Mouse (Mus musculus) small intestine, adult 2 months (tissue): ENCODE measurements around the gene Slit1. TPM values are rescaled to one million over a fixed set of nuclear protein-coding genes. Genes with fewer than 3 reads are reported as not detected.
A peak's percentile ranks its signal among the peaks of the same experiment; 100 is the strongest.

ENCODE experiments used
- H3K27ac ChIP-seq: fragments of 200-500 bp; 2 replicates; pipeline ENCODE4 v1.5.1; 2012; ENCODE audit warnings: low read depth, low read length, control low read depth, inconsistent platforms; ENCODE audit not compliant: insufficient read depth
- H3K27me3 ChIP-seq: fragments of 200-500 bp; 2 replicates; pipeline ENCODE4 v1.6.1; 2012; ENCODE audit warnings: mild to moderate bottlenecking, moderate library complexity, low read length, inconsistent platforms; ENCODE audit not compliant: control insufficient read depth, insufficient read depth
- H3K36me3 ChIP-seq: fragments of 200-500 bp; 2 replicates; pipeline ENCODE4 v1.6.1; 2012; ENCODE audit warnings: mild to moderate bottlenecking, low read length, control low read depth, inconsistent platforms; ENCODE audit not compliant: control insufficient read depth, insufficient read depth
- H3K4me1 ChIP-seq: fragments of 200-500 bp; 2 replicates; pipeline ENCODE4 v1.6.1; 2012; ENCODE audit warnings: low read length, inconsistent platforms, mixed read lengths; ENCODE audit not compliant: control insufficient read depth, insufficient read depth, insufficient read length
- H3K4me3 ChIP-seq: fragments of 200-500 bp; 2 replicates; pipeline ENCODE4 v1.5.1; 2012; ENCODE audit warnings: low read depth, mild to moderate bottlenecking, control low read depth, inconsistent platforms, low read length, moderate library complexity
- CTCF ChIP-seq: fragments of 200-500 bp; IDR thresholded peaks from 2 replicates; pipeline ENCODE4 v1.5.1; 2012; ENCODE audit warnings: low read depth, mild to moderate bottlenecking, control low read depth, inconsistent platforms, low read length, moderate library complexity, mixed read lengths; ENCODE audit not compliant: insufficient replicate concordance, insufficient read length; ENCODE audit errors: extremely low read depth
- POLR2A ChIP-seq: fragments of 200-500 bp; IDR thresholded peaks from 2 replicates; pipeline ENCODE4 v1.6.1; 2012; ENCODE audit warnings: low read depth, mild to moderate bottlenecking, control low read depth, inconsistent platforms, low read length, moderate library complexity
- WGBS: fragments of 180-500 bp; shearing (Covaris S2); methylation state at CpG from one replicate; pipeline ENCODE4 v1.1.7; 2018; 5-methylcytosine and 5-hydroxymethylcytosine counted together
- polyA plus RNA-seq: library from polyadenylated mRNA; depleted of rRNA; stranded (reverse); fragments of >200 nt; gene quantifications from 2 replicates; pipeline ENCODE4 v1.2.3, GENCODE M21; 2012

The Slit1 gene
- polyA plus RNA-seq, 1 experiment, result 0.94 TPM

GRCm38 (mm10) chr19:41643010-41643409, 100.5 kb downstream of the Slit1 start:
- 41% methylated on average over 11 of the region's 11 CpGs for WGBS
- TF ChIP-seq CTCF (no peak), POLR2A (no peak)
- Histone ChIP-seq H3K27me3 (no peaks in the 10 kb centered on the region), H3K36me3 (no peaks in the 10 kb centered on the region), H3K4me1 (no peaks in the 10 kb centered on the region), H3K27ac (no peak overlapping the region), H3K4me3 (no peak overlapping the region)

GRCm38 (mm10) chr19:41634999-41635398, 108.5 kb downstream of the Slit1 start:
- Histone ChIP-seq H3K27ac (no peak overlapping the region), H3K36me3 (no peaks in the 10 kb centered on the region), H3K27me3 (no peaks in the 10 kb centered on the region), H3K4me3 (no peak overlapping the region), H3K4me1 (0 out of 2 replicates have a peak, but pooled peaks cover 2% of the 10 kb centered on the region)
- 58% methylated on average over 6 of the region's 6 CpGs for WGBS
- TF ChIP-seq POLR2A (no peak), CTCF (no peak)

- TF ChIP-seq CTCF (no peak), POLR2A (no peak)
- Histone ChIP-seq H3K4me1 (0 out of 2 replicates have a peak, but pooled peaks cover 2% of the 10 kb centered on the region), H3K36me3 (no peaks in the 10 kb centered on the region), H3K27me3 (no peaks in the 10 kb centered on the region), H3K27ac (no peak overlapping the region), H3K4me3 (no peak overlapping the region)
- WGBS, result 75% methylated on average over 10 of the region's 10 CpGs
Measured at GRCm38 (mm10) chr19:41634099-41634498, 109.4 kb downstream of the Slit1 start.

- TF ChIP-seq POLR2A, result no peak
- TF ChIP-seq CTCF, result peak; percentile 70; the same call in 1 of the 2 replicates
Measured at GRCm38 (mm10) chr19:41629532-41629931, 113.9 kb downstream of the Slit1 start.

GRCm38 (mm10) chr19:41628970-41629369, 114.5 kb downstream of the Slit1 start:
- no peaks in the 10 kb centered on the region for H3K36me3 ChIP-seq
- H3K27ac ChIP-seq, result no peak overlapping the region
- no peaks in the 10 kb centered on the region for H3K27me3 ChIP-seq
- H3K4me3 ChIP-seq, result no peak overlapping the region
- WGBS, result 66% methylated on average over 11 of the region's 11 CpGs
- 0 out of 2 replicates have a peak, but pooled peaks cover 2% of the 10 kb centered on the region for H3K4me1 ChIP-seq
- TF ChIP-seq POLR2A (no peak), CTCF (no peak)

More at GRCm38 (mm10) chr19:41629532-41629931, 113.9 kb downstream of the Slit1 start:
- 0 out of 2 replicates have a peak, but pooled peaks cover 2% of the 10 kb centered on the region for H3K4me1 ChIP-seq
- no peaks in the 10 kb centered on the region for H3K27me3 ChIP-seq
- H3K27ac ChIP-seq, result no peak overlapping the region
- no peak overlapping the region for H3K4me3 ChIP-seq
- H3K36me3 ChIP-seq, result no peaks in the 10 kb centered on the region
- WGBS, result 41% methylated on average over 5 of the region's 5 CpGs

- WGBS, result 85% methylated on average over 14 of the region's 14 CpGs
- TF ChIP-seq POLR2A, result no peak
- TF ChIP-seq CTCF, result no peak
- Histone ChIP-seq H3K27ac (no peak overlapping the region), H3K27me3 (no peaks in the 10 kb centered on the region), H3K36me3 (no peaks in the 10 kb centered on the region), H3K4me3 (no peak overlapping the region), H3K4me1 (no peaks in the 10 kb centered on the region)
Measured at GRCm38 (mm10) chr19:41620366-41621092, 122.9 kb downstream of the Slit1 start.

GRCm38 (mm10) chr19:41618771-41619385, 124.6 kb downstream of the Slit1 start:
- no peaks in the 10 kb centered on the region for H3K4me1 ChIP-seq
- H3K27ac ChIP-seq, result no peak overlapping the region
- H3K36me3 ChIP-seq, result no peaks in the 10 kb centered on the region
- WGBS, result 36% methylated on average over 19 of the region's 19 CpGs
- no peaks in the 10 kb centered on the region for H3K27me3 ChIP-seq
- TF ChIP-seq POLR2A (no peak), CTCF (no peak)
- no peak overlapping the region for H3K4me3 ChIP-seq
